Mouse (Mus musculus) layer of hippocampus, adult 8-10 months (tissue): Measurements from ENCODE around the gene Eya2. TPM values are rescaled to one million over a fixed set of nuclear protein-coding genes. Genes with fewer than 3 reads are reported as not detected.
A peak's percentile ranks its signal among the peaks of the same experiment; 100 is the strongest.

Experiments used
- DNase-seq, 2 experiments: peaks; one replicate each; pipeline ENCODE4 v3.0.0; 2022; ENCODE audit warnings: low spot score in 2 of 2
- total RNA-seq, 4 experiments: library from RNA; stranded (reverse); gene quantifications; 2 replicates each; pipeline ENCODE4 v1.2.4; 2022

Gene Eya2
- total RNA-seq, 4 experiments from 2014 or later: 2.6 to 4.5 (median 3.0) TPM

GRCm38 (mm10) chr2:165593763-165594162 lies 1.1 kb upstream of the Eya2 start:
- no peak for DNase-seq

- DNase-seq: no peak
Observed at GRCm38 (mm10) chr2:165595676-165596070, 841 bp downstream of the Eya2 start.

GRCm38 (mm10) chr2:165596141-165596540 lies 1.3 kb downstream of the Eya2 start:
- DNase-seq: no peak

DNA sequence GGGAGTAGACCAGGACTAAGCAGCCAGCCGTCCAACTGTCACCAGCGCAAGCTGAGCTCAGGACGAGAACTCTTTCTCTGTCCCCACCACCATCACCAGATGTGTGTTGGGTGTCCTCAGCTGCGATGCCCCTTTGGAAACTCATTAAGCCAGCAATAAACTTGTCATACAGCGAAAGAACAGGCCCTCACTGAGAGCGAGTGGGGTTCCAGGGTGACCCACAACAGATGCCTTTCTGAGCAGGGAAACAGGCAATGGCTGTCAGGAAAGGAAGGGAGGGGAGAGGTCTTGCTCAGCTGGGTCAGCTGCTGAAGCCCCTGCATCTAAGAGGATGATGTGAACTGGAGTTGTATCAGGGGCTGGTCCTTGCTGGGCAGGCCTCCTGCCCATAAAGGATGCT lies 2.7 kb downstream of the Eya2 start:
- no peak for DNase-seq

DNA sequence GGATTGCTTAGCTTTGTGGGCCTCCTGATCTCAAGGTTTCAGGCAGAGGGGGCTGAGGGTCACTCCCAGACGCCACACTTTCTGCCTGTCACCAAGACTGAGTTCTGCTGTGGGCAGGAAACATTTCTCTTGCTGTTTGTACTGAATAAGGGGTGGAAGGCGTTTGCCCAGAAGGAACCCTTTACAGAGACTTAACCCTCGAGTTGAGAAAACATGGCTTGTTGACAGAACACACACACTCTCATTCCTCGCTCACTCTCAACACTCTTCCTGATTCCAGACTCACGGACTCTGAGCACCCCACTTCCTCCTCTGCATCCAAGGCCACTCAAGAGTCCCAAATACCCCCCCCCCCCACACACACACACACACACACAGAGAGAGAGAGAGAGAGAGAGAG lies 3.3 kb downstream of the Eya2 start:
- DNase-seq: no peak

GRCm38 (mm10) chr2:165599566-165599965 lies 4.7 kb downstream of the Eya2 start:
- DNase-seq: no peak

DNA sequence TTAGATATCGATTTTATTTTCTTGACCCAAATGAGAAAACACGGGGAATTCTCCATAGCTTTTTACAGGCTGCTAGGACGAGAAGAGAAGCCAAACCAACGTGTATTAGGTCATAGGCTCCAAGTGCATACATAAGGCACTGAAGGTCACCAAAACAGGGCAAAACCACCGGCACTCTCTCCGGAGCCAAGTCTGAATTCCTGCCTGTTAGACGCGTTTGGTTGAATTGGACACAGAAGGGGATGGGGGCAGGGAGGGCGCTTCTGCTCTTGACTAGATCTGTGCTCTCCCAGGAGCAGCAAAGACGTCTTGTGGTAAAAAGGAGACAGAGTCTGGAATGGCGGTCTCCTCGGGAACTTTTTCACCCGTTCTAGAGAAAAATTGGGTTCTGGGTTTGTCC lies 6.1 kb downstream of the Eya2 start:
- no peak for DNase-seq

DNA sequence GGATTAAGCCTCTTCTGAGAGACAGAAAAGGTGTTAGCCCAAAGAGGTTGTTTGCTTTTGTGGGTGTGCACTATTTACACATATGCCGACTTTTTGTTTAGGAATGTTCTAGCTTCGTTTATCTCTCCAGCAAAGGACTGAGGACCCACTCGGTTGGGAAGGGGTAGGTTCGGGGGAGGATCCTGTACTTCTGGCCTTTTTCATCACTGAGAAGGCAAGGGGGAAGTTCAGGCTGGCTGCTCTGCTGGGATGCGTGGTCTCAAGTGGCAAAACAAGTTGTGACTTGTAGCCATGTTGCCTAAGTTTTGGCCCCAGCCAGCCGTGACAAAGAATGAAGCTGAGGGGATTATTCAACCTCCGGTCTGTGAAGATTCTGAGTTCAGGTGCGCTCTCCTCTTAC lies 6.8 kb downstream of the Eya2 start:
- DNase-seq: no peak

GRCm38 (mm10) chr2:165603775-165604174 lies 8.9 kb downstream of the Eya2 start:
- no peak for DNase-seq

DNA sequence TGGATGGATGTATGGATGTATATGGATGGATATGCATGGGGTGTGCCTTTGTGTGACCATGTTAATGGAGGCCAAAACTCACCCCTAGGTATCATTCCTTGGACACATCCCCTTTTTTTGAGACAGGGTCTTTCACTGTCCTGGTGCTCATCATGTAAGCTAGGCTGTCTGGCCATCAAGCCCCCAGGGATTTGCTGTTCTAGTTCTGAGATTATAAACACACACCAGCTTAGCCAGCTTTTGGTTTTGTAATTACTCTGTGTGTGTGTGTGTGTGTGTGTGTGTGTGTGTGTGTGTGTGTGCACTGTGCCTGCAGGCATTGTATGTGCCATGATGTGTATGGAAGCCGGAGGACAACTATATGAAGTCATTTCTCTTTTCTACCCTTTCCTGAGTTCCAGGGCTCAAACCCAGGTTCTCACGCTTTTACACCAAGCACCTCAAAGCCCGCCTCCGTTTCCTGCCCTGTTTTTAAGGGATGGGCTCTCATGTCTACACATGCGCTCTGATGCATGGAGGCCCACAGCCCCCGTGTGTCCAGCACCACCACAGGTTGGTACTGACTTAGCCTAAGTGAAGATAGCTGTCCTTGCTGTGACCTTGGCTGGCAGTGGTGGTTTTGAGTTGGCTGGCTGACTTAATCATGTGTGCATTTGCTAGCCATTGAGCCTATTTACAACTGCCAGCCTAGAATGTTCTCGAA lies 16.9 kb downstream of the Eya2 start:
- DNase-seq: no peak

DNA sequence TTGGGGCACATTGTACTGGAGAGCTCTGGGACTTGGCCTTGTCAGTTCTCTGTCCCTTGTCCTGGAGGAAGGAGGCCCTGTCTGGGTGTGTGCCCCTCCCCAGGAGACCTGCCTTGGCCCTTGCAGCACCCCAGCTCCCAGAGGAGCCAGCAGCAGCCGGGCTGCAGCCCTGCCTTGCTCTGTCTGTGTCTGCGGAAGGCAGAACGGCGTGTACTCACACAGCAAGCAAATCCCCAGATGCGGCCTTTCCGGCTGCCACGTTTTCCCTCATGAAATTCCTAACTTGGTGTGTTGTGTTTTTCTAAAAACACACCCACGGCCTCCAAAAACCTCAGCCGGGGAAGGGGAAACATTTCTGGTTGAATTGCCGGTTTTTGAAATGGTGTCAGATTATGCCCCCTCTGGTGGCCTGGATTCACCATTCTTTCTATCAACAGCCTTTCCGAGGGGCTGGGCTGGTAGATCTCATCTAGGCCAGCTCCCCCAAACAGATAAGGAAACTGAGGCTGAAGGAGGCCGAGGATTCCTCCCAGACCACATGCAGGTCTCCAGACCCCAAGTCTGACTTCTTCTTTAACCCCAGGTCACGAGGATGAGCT lies 19.0 kb downstream of the Eya2 start:
- DNase-seq: peak in 1 of 2 experiments; percentile 32

DNA sequence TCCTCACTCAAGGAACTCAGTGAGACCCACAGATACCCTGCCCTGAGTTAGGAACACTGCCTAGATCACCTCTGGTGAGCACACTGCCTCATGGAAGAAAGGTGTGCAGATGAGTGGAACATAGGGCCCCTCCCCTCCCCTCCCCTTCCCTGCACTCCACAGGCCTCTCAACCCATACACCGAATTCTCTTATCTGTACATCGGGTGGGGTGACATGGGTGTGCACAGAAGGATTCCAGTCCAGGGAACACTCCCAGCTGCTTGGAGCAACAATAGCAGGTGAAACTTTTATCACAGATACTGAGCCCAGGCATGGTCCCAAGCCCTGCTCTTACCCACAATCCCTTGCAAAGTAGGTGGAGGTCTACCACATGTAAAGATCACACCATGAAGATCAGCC lies 26.7 kb downstream of the Eya2 start:
- no peak for DNase-seq

GRCm38 (mm10) chr2:165622596-165622995 lies 27.8 kb downstream of the Eya2 start:
- DNase-seq: no peak

DNA sequence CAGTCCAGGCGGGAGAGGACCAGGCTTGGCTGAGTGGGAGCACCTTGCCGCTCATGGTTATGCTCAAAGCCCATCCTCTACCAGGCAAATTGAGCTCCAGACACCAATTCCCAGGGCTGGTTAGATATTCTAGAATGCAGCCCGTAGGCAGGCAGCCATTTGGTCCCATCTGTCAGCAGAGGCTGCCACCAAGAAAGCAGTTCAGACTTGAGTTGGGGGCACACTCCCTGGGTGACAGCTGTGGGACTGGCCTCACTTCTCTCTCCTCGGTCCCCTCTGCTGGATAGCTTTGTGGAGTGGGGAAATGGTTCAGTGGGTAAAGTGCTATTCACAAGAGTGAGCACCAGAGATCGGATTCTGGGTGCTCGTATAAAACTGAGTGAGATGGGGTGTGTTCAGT lies 32.0 kb downstream of the Eya2 start:
- DNase-seq: no peak

DNA sequence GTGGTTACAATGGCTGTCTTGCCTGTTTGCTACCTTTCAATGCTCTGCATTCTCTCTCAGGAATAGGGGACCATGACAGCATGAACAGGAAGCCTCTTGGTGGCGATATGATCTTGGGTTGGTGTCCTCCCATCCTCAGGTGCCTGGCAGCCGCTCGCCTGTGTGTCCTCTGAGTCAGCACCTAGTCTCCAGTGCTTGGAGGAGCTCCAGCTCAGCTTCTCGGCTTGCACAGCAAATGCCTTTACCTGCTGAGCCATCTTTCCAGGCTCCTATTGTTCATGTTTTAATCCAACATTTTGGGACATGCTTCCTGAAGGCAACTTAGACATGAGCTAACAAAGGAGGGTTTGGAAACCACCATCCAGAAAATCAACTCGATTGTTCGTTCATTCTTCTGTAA lies 33.1 kb downstream of the Eya2 start:
- DNase-seq: no peak

- no peak for DNase-seq
Observed at GRCm38 (mm10) chr2:165629900-165630299, 35.1 kb downstream of the Eya2 start.

DNA sequence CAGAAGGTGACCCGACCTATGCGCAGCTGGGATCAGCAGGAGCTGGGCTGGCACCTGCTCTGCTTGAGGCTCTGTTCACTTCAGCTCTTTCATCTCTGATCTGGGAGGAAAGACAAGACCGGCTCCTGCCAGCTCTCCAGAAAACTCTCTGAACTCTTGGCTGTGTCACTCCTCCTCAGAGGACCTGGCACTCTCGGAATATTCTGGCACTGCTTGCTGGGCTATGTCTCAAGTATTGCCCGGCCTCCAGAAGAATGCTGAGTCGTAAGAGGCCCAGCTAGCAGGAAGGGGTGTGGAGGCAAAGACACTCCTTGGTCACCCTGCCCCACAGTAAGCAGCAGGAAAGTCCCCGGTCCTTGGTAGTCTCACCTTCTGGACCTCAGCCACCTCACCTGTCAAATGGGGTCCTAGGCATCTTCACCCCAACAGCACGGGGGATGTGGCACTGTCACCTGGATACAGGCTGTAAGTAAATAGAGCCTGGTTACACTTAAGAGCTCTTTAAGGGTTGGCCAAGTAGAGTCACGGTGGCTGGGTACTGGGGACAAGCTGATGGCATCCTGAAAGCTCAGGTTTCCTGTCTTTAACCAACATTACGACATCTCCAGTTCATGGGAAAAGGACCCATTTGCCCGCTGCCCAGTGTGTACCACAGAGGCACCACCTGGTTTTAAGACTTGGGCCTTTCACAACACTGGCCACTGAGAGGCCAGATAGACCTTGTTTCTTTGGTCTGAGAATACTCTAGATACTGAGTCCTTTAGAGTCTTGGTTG lies 38.4 kb downstream of the Eya2 start:
- no peak for DNase-seq

DNA sequence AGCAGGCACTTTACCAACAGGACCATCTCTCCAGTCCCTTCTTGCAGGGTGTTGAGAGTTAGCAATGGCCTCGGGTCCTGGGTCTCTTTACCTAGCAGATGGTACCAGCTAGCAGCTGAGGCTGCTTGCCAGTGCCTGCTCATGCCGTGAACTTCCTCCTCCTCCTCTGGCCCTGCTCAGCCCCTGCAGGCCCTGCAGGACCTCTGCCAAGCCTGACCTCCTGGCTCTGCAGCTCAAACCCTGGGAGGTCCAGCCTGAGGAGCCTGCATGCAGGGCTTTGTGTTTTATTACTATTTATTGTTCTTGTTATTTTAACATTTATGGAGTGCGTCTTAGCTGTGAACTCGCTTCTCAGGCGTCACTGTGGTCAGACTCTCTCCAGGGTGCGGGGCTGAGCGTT lies 39.6 kb downstream of the Eya2 start:
- DNase-seq: no peak

DNA sequence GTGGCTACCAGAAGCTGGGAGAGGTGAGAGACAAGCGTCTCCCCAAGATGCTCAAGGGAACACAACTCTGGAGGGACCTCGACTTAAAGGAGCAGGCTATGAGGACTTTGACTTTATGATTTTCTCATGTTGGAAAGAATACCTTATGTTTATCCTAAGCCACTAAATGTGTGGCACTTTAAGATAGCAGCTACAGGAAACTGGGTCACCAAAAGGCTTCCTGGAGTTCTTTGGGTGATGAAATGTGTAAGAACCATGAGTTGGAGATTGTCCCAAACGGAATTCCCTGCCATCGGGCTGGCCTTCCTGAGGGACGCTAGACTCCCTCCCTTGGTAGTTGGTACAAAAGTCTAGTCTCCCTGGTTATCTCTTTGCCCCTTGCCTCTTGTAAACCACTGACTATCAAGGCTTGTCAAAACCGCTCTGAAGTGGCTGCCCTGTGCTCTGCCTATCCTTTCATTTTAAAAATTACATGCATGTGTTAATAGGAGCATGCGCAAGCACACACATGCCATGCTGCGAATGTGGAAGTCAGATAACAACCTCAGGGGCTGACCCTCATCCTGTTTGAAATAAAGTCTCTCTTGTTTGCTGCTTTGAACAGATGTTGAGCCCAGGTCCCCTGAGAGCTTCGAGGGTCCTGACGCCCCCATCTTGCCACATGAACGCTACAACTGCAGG lies 44.4 kb downstream of the Eya2 start:
- DNase-seq: no peak

GRCm38 (mm10) chr2:165641909-165642505 lies 47.2 kb downstream of the Eya2 start:
- peak in 1 of 2 experiments; percentile 5 for DNase-seq

- no peak for DNase-seq
Observed at GRCm38 (mm10) chr2:165643596-165643995, 48.8 kb downstream of the Eya2 start.

DNA sequence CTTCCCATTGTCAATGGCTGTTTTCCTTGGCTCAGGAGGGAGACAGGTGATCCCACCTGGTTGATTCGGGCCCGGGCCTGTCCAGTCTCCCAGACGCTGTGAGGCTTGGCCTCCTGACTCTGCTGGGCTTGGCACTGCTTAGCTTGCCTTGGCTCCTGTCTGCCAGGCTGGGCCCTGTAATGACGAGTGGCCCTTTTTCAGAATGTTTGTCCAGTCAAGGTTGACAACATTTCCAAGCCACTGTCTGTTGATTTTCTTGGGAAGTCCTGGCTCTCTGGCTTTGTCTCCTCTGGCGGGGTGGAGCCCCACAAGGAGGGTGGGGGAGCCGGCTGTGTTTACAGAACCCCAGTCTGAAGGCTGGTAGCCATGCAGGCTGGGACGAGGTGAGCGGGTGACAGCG lies 49.2 kb downstream of the Eya2 start:
- no peak for DNase-seq
